Mouse (Mus musculus) stomach, embryonic 16.5 days (tissue): Measurements from ENCODE around the gene Ptx4. TPM values are rescaled to one million over a fixed set of nuclear protein-coding genes. Genes with fewer than 3 reads are reported as not detected.
A peak's percentile ranks its signal among the peaks of the same experiment; 100 is the strongest.

Experiments
- ATAC-seq: fragments of 200-750 bp; cut with Nextera tagmentation; 2 replicates; pipeline ENCODE4 v1.8.0; 2017; ENCODE audit warnings: moderate number of reproducible peaks, moderate TSS enrichment; ENCODE audit not compliant: insufficient read depth, low FRiP score
- H3K27ac ChIP-seq: fragments of 300-500 bp; sonication (generic); 2 replicates; pipeline ENCODE4 v1.5.1; 2014; ENCODE audit warnings: low read length
- H3K27me3 ChIP-seq: fragments of 300-500 bp; sonication (generic); 2 replicates; pipeline ENCODE4 v1.6.1; 2014; ENCODE audit warnings: low read length, control low read depth, mixed read lengths; ENCODE audit not compliant: control insufficient read depth, insufficient read depth
- H3K36me3 ChIP-seq: fragments of 300-500 bp; sonication (generic); 2 replicates; pipeline ENCODE4 v1.6.1; 2014; ENCODE audit warnings: low read length; ENCODE audit not compliant: control insufficient read depth, insufficient read depth
- H3K4me1 ChIP-seq: fragments of 300-500 bp; sonication (generic); 2 replicates; pipeline ENCODE4 v1.6.1; 2014; ENCODE audit warnings: low read length, control low read depth, mixed read lengths; ENCODE audit not compliant: control insufficient read depth, insufficient read depth
- H3K4me2 ChIP-seq: fragments of 300-500 bp; sonication (generic); 2 replicates; pipeline ENCODE4 v1.6.1; 2014; ENCODE audit warnings: low read depth, low read length, mixed read lengths
- H3K4me3 ChIP-seq: fragments of 300-500 bp; sonication (generic); replicated peaks from 2 replicates; pipeline ENCODE4 v1.5.1; 2014; ENCODE audit warnings: mild to moderate bottlenecking, low read length
- H3K9ac ChIP-seq: fragments of 300-500 bp; sonication (generic); 2 replicates; pipeline ENCODE4 v1.6.1; 2014; ENCODE audit warnings: low read length
- H3K9me3 ChIP-seq: fragments of 300-500 bp; sonication (generic); replicated peaks from 2 replicates; pipeline ENCODE4 v1.6.1; 2016; ENCODE audit warnings: low read length, control low read depth; ENCODE audit not compliant: control insufficient read depth
- WGBS: fragments of 180-500 bp; shearing (Covaris S2); extraction: QIAGEN DNeasy Blood & Tissue Kit; methylation state at CpG from one replicate; pipeline ENCODE4 v1.1.7; 2014; 5-methylcytosine and 5-hydroxymethylcytosine counted together
- polyA plus RNA-seq: library from polyadenylated mRNA; unstranded; fragments of >200 nt; fragmentation: Nextera tagmentation; extraction: Ambion mirVana; gene quantifications from 2 replicates; pipeline ENCODE4 v1.2.1, GENCODE M21; 2015

Gene Ptx4
- polyA plus RNA-seq, 1 experiment from 2014 or later, result 0.56 TPM

GRCm38 (mm10) chr17:25163387-25163786, 42.8 kb downstream of the Ptx4 start:
- no peaks in the 10 kb centered on the region for H3K27me3 ChIP-seq
- 65% methylated on average over 7 of the region's 7 CpGs for WGBS
- ATAC-seq, result peak; percentile 52; the same call in 1 of the 2 replicates
- no peak overlapping the region; the same call in 1 of the 2 replicates for H3K9ac ChIP-seq
- H3K9me3 ChIP-seq, result no peaks in the 10 kb centered on the region
- no peak overlapping the region for H3K4me2 ChIP-seq
- H3K4me1 ChIP-seq, result peaks cover 5% of the 10 kb centered on the region; the same call in 1 of the 2 replicates
- no peak overlapping the region for H3K4me3 ChIP-seq
- H3K27ac ChIP-seq, result 0 out of 2 replicates have a peak overlapping the region, but pooled peaks have one; percentile 1
- peaks cover 4% of the 10 kb centered on the region; the same call in 1 of the 2 replicates for H3K36me3 ChIP-seq

GRCm38 (mm10) chr17:25164770-25165169, 44.2 kb downstream of the Ptx4 start:
- Histone ChIP-seq H3K27ac (no peak overlapping the region), H3K9ac (no peak overlapping the region), H3K36me3 (peaks cover 3% of the 10 kb centered on the region; the same call in 1 of the 2 replicates), H3K9me3 (no peaks in the 10 kb centered on the region), H3K4me1 (peaks cover 5% of the 10 kb centered on the region; the same call in 1 of the 2 replicates), H3K4me2 (no peak overlapping the region), H3K27me3 (no peaks in the 10 kb centered on the region), H3K4me3 (no peak overlapping the region)
- no peak for ATAC-seq
- WGBS, result 80% methylated on average over 3 of the region's 3 CpGs

GRCm38 (mm10) chr17:25165970-25166671, 45.6 kb downstream of the Ptx4 start:
- WGBS, result 32% methylated on average over 6 of the region's 6 CpGs

GRCm38 (mm10) chr17:25169706-25170105, 49.1 kb downstream of the Ptx4 start:
- no peak overlapping the region for H3K9ac ChIP-seq
- WGBS, result 93% methylated on average over 2 of the region's 2 CpGs
- H3K27ac ChIP-seq, result no peak overlapping the region
- H3K27me3 ChIP-seq, result no peaks in the 10 kb centered on the region
- ATAC-seq, result no peak
- no peak overlapping the region for H3K4me2 ChIP-seq
- peaks cover 5% of the 10 kb centered on the region; the same call in 1 of the 2 replicates for H3K4me1 ChIP-seq
- no peaks in the 10 kb centered on the region for H3K9me3 ChIP-seq
- H3K36me3 ChIP-seq, result no peaks in the 10 kb centered on the region
- no peak overlapping the region for H3K4me3 ChIP-seq

More at GRCm38 (mm10) chr17:25165970-25166671, 45.6 kb downstream of the Ptx4 start:
- no peak overlapping the region for H3K4me2 ChIP-seq
- no peaks in the 10 kb centered on the region for H3K27me3 ChIP-seq
- no peak overlapping the region; the same call in 1 of the 2 replicates for H3K9ac ChIP-seq
- no peak for ATAC-seq
- H3K9me3 ChIP-seq, result no peaks in the 10 kb centered on the region
- H3K4me1 ChIP-seq, result peaks cover 5% of the 10 kb centered on the region; the same call in 1 of the 2 replicates
- no peak overlapping the region for H3K4me3 ChIP-seq
- no peak overlapping the region for H3K27ac ChIP-seq
- no peaks in the 10 kb centered on the region for H3K36me3 ChIP-seq

- Histone ChIP-seq H3K9ac (no peak overlapping the region), H3K27me3 (no peaks in the 10 kb centered on the region), H3K27ac (no peak overlapping the region), H3K4me1 (no peaks in the 10 kb centered on the region), H3K4me2 (no peak overlapping the region), H3K4me3 (no peak overlapping the region), H3K9me3 (no peaks in the 10 kb centered on the region), H3K36me3 (no peaks in the 10 kb centered on the region)
- WGBS, result 79% methylated on average over 3 of the region's 3 CpGs
- no peak for ATAC-seq
Observed at GRCm38 (mm10) chr17:25172558-25172957, 52.0 kb downstream of the Ptx4 start.

Other genes with a start within 250 kb of the Ptx4 start
- gene Nubp2, start 234.4 kb upstream of the Ptx4 start, polyA plus RNA-seq, result 44.1 and 47.9 TPM in 2 replicates
- 31.5 and 32.7 TPM in 2 replicates for gene Spsb3, start 234.1 kb upstream of the Ptx4 start, polyA plus RNA-seq
- gene Eme2, start 225.7 kb upstream of the Ptx4 start, polyA plus RNA-seq, result 32.3 and 33.5 TPM in 2 replicates
- 91.2 and 96.2 TPM in 2 replicates for gene Mrps34, start 225.6 kb upstream of the Ptx4 start, polyA plus RNA-seq
- gene Nme3, start 224.3 kb upstream of the Ptx4 start, polyA plus RNA-seq, result 63.1 and 64.8 TPM in 2 replicates
- gene Mapk8ip3, start 183.8 kb upstream of the Ptx4 start, polyA plus RNA-seq, result 32.8 and 33.4 TPM in 2 replicates
- gene Jpt2, start 160.1 kb upstream of the Ptx4 start, polyA plus RNA-seq, result 158 and 170 TPM in 2 replicates
- 3.4 and 4.2 TPM in 2 replicates for gene Cramp1l, start 105.0 kb upstream of the Ptx4 start, polyA plus RNA-seq
- 21.7 TPM in 2 replicates for gene Ift140, start 104.7 kb upstream of the Ptx4 start, polyA plus RNA-seq
- 24.1 and 25.2 TPM in 2 replicates for gene Tmem204, start 37.2 kb upstream of the Ptx4 start, polyA plus RNA-seq
- gene Telo2, start 4.8 kb upstream of the Ptx4 start, polyA plus RNA-seq, result 38.9 and 39.9 TPM in 2 replicates
- gene Clcn7, start 12.6 kb downstream of the Ptx4 start, polyA plus RNA-seq, result 21.4 and 24.7 TPM in 2 replicates
- gene Ccdc154, start 41.7 kb downstream of the Ptx4 start, polyA plus RNA-seq, result 0.79 TPM in 2 replicates
- gene Gm38655, start 54.7 kb downstream of the Ptx4 start, polyA plus RNA-seq, result 6.6 and 7.0 TPM in 2 replicates
- 30.4 and 33.5 TPM in 2 replicates for gene BC003965, start 63.8 kb downstream of the Ptx4 start, polyA plus RNA-seq
- gene Unkl, start 67.6 kb downstream of the Ptx4 start, polyA plus RNA-seq, result 6.9 and 9.0 TPM in 2 replicates
- 39.9 and 40.9 TPM in 2 replicates for gene Gnptg, start 119.4 kb downstream of the Ptx4 start, polyA plus RNA-seq
- 35.8 and 37.1 TPM in 2 replicates for gene Tsr3, start 119.4 kb downstream of the Ptx4 start, polyA plus RNA-seq
- gene Baiap3, start 135.6 kb downstream of the Ptx4 start, polyA plus RNA-seq, result 4.3 and 5.2 TPM in 2 replicates
- gene Ube2i, start 153.9 kb downstream of the Ptx4 start, polyA plus RNA-seq, result 441 and 478 TPM in 2 replicates
- 1.3 and 1.4 TPM in 2 replicates for gene Prss34, start 177.6 kb downstream of the Ptx4 start, polyA plus RNA-seq
- not detected in 2 replicates for gene Prss28, start 187.9 kb downstream of the Ptx4 start, polyA plus RNA-seq
- not detected in 2 replicates for gene Prss29, start 197.9 kb downstream of the Ptx4 start, polyA plus RNA-seq
- gene Tpsab1, start 224.8 kb downstream of the Ptx4 start, polyA plus RNA-seq, result 0.50 and 0.53 TPM in 2 replicates
- 13.4 and 19.2 TPM in 2 replicates for gene Tpsb2, start 245.5 kb downstream of the Ptx4 start, polyA plus RNA-seq
- 2.3 and 3.5 TPM in 2 replicates for gene Tpsg1, start 248.5 kb downstream of the Ptx4 start, polyA plus RNA-seq